Mouse (Mus musculus) liver, embryonic 11.5 days (tissue): Measurements from ENCODE around the gene Fryl. TPM values are rescaled to one million over a fixed set of nuclear protein-coding genes. Genes with fewer than 3 reads are reported as not detected.
A peak's percentile ranks its signal among the peaks of the same experiment; 100 is the strongest.

Experiments
- ATAC-seq: fragments of 200-750 bp; cut with Nextera tagmentation; replicated peaks from 2 replicates; pipeline ENCODE4 v1.8.0; 2017; ENCODE audit warnings: moderate number of reproducible peaks, mild to moderate bottlenecking, moderate TSS enrichment, moderate library complexity; ENCODE audit not compliant: low FRiP score
- DNase-seq: peaks from one replicate; pipeline ENCODE4 v3.0.0-alpha.2; 2017; ENCODE audit warnings: low spot score
- H3K27ac ChIP-seq: fragments of 300-500 bp; sonication (generic); 2 replicates; pipeline ENCODE4 v1.5.1; 2014; ENCODE audit warnings: mild to moderate bottlenecking, low read depth, low read length, control low read depth
- H3K27me3 ChIP-seq: fragments of 300-500 bp; sonication (generic); replicated peaks from 2 replicates; pipeline ENCODE4 v1.6.1; 2014; ENCODE audit warnings: low read length, mixed read lengths; ENCODE audit not compliant: control insufficient read depth, insufficient read depth
- H3K36me3 ChIP-seq: fragments of 300-500 bp; sonication (generic); 2 replicates; pipeline ENCODE4 v1.6.1; 2014; ENCODE audit warnings: mild to moderate bottlenecking, low read length, moderate library complexity, mixed read lengths; ENCODE audit not compliant: control insufficient read depth, insufficient read depth
- H3K4me1 ChIP-seq: fragments of 300-500 bp; sonication (generic); replicated peaks from 2 replicates; pipeline ENCODE4 v1.6.1; 2014; ENCODE audit warnings: low read length, mixed read lengths; ENCODE audit not compliant: control insufficient read depth, insufficient read depth
- H3K4me2 ChIP-seq: fragments of 300-500 bp; sonication (generic); 2 replicates; pipeline ENCODE4 v1.6.1; 2014; ENCODE audit warnings: mild to moderate bottlenecking, control low read depth, moderate library complexity
- H3K4me3 ChIP-seq: fragments of 300-500 bp; sonication (generic); 2 replicates; pipeline ENCODE4 v1.5.1; 2014; ENCODE audit warnings: low read depth, low read length, control low read depth
- H3K9ac ChIP-seq: fragments of 300-500 bp; sonication (generic); 2 replicates; pipeline ENCODE4 v1.6.1; 2014; ENCODE audit warnings: low read depth, low read length, control low read depth
- H3K9me3 ChIP-seq: fragments of 300-500 bp; sonication (generic); 2 replicates; pipeline ENCODE4 v1.6.1; 2016; ENCODE audit warnings: low read length, inconsistent platforms, mixed read lengths; ENCODE audit not compliant: control insufficient read depth
- WGBS: fragments of 180-500 bp; shearing (Covaris S2); extraction: QIAGEN DNeasy Blood & Tissue Kit; methylation state at CpG from one replicate; pipeline ENCODE4 v1.1.7; 2014; 5-methylcytosine and 5-hydroxymethylcytosine counted together
- polyA plus RNA-seq: library from polyadenylated mRNA; unstranded; fragments of >200 nt; fragmentation: Nextera tagmentation; extraction: Ambion mirVana; gene quantifications from 2 replicates; pipeline ENCODE4 v1.2.1, GENCODE M21; 2014

The Fryl gene
- polyA plus RNA-seq, 1 experiment from 2014 or later = 39.7 TPM

- Histone ChIP-seq H3K4me3 (no peak overlapping the region), H3K27ac (no peak overlapping the region), H3K4me1 (peaks cover 14% of the 10 kb centered on the region), H3K4me2 (no peak overlapping the region), H3K36me3 (no peaks in the 10 kb centered on the region; the same call in 1 of the 2 replicates), H3K9me3 (no peaks in the 10 kb centered on the region), H3K27me3 (no peaks in the 10 kb centered on the region), H3K9ac (no peak overlapping the region)
- WGBS = 62% methylated on average over 16 of the region's 16 CpGs
- no peak for DNase-seq
- peak; percentile 47; the same call in 1 of the 2 replicates for ATAC-seq
Observed at GRCm38 (mm10) chr5:73200387-73201384, 55.7 kb downstream of the Fryl start.

GRCm38 (mm10) chr5:73199586-73199985 lies 56.8 kb downstream of the Fryl start:
- DNase-seq (no peak), ATAC-seq (no peak)
- no peak overlapping the region for H3K4me2 ChIP-seq
- H3K4me3 ChIP-seq = no peak overlapping the region
- 84% methylated on average over 2 of the region's 2 CpGs for WGBS
- H3K27me3 ChIP-seq = no peaks in the 10 kb centered on the region
- no peaks in the 10 kb centered on the region; the same call in 1 of the 2 replicates for H3K36me3 ChIP-seq
- no peak overlapping the region for H3K9ac ChIP-seq
- peaks cover 16% of the 10 kb centered on the region for H3K4me1 ChIP-seq
- H3K9me3 ChIP-seq = no peaks in the 10 kb centered on the region
- no peak overlapping the region for H3K27ac ChIP-seq

- H3K4me3 ChIP-seq = no peak overlapping the region
- no peaks in the 10 kb centered on the region for H3K27me3 ChIP-seq
- H3K27ac ChIP-seq = no peak overlapping the region
- 95% methylated on average over 5 of the region's 5 CpGs for WGBS
- no peaks in the 10 kb centered on the region; the same call in 1 of the 2 replicates for H3K36me3 ChIP-seq
- peaks cover 25% of the 10 kb centered on the region for H3K4me1 ChIP-seq
- no peaks in the 10 kb centered on the region for H3K9me3 ChIP-seq
- no peak overlapping the region for H3K9ac ChIP-seq
- DNase-seq (no peak), ATAC-seq (no peak)
- H3K4me2 ChIP-seq = no peak overlapping the region
Observed at GRCm38 (mm10) chr5:73198690-73199089, 57.7 kb downstream of the Fryl start.

- Histone ChIP-seq H3K9ac (no peak overlapping the region), H3K36me3 (peaks cover 2% of the 10 kb centered on the region; the same call in 1 of the 2 replicates), H3K4me3 (no peak overlapping the region), H3K27me3 (no peaks in the 10 kb centered on the region), H3K9me3 (no peaks in the 10 kb centered on the region), H3K4me2 (no peak overlapping the region), H3K4me1 (peaks cover 34% of the 10 kb centered on the region), H3K27ac (no peak overlapping the region)
- 72% methylated on average over 7 of the region's 7 CpGs for WGBS
- ATAC-seq = no peak
- no peak for DNase-seq
Observed at GRCm38 (mm10) chr5:73197796-73198195, 58.6 kb downstream of the Fryl start.

GRCm38 (mm10) chr5:73194740-73195139 lies 61.7 kb downstream of the Fryl start:
- Histone ChIP-seq H3K4me3 (no peak overlapping the region), H3K36me3 (peaks cover 2% of the 10 kb centered on the region; the same call in 1 of the 2 replicates), H3K9me3 (no peaks in the 10 kb centered on the region), H3K4me1 (peaks cover 33% of the 10 kb centered on the region), H3K9ac (no peak overlapping the region), H3K27ac (peak overlapping the region; percentile 92; the same call in 1 of the 2 replicates), H3K4me2 (no peak overlapping the region), H3K27me3 (no peaks in the 10 kb centered on the region)
- ATAC-seq (no peak), DNase-seq (no peak)
- WGBS = 91% methylated on average over 14 of the region's 14 CpGs

- peaks cover 38% of the 10 kb centered on the region for H3K4me1 ChIP-seq
Observed at GRCm38 (mm10) chr5:73194083-73194570, 62.3 kb downstream of the Fryl start.

GRCm38 (mm10) chr5:73193627-73194026 lies 62.8 kb downstream of the Fryl start:
- Histone ChIP-seq H3K4me2 (peak overlapping the region; percentile 70), H3K27ac (peak overlapping the region; percentile 92), H3K4me1 (peaks cover 43% of the 10 kb centered on the region), H3K27me3 (no peaks in the 10 kb centered on the region), H3K9me3 (no peaks in the 10 kb centered on the region), H3K4me3 (peak overlapping the region; percentile 24; the same call in 1 of the 2 replicates), H3K9ac (peak overlapping the region; percentile 58), H3K36me3 (peaks cover 2% of the 10 kb centered on the region; the same call in 1 of the 2 replicates)
- 14% methylated on average over 10 of the region's 10 CpGs for WGBS
- peak; percentile 78 for ATAC-seq
- DNase-seq = no peak

More at GRCm38 (mm10) chr5:73194083-73194570, 62.3 kb downstream of the Fryl start:
- H3K27ac ChIP-seq = peak overlapping the region; percentile 92
- peak overlapping the region; percentile 58 for H3K9ac ChIP-seq
- H3K36me3 ChIP-seq = peaks cover 2% of the 10 kb centered on the region; the same call in 1 of the 2 replicates
- H3K4me3 ChIP-seq = peak overlapping the region; percentile 24; the same call in 1 of the 2 replicates
- WGBS = 27% methylated on average over 8 of the region's 8 CpGs
- H3K9me3 ChIP-seq = no peaks in the 10 kb centered on the region
- peak; percentile 46 for DNase-seq
- peak; percentile 48; the same call in 1 of the 2 replicates for ATAC-seq
- H3K27me3 ChIP-seq = no peaks in the 10 kb centered on the region
- peak overlapping the region; percentile 70 for H3K4me2 ChIP-seq

- Histone ChIP-seq H3K4me2 (peak overlapping the region; percentile 70), H3K9me3 (no peaks in the 10 kb centered on the region), H3K27ac (peak overlapping the region; percentile 92), H3K4me3 (no peak overlapping the region), H3K36me3 (0 out of 2 replicates have a peak, but pooled peaks cover 2% of the 10 kb centered on the region), H3K9ac (peak overlapping the region; percentile 58), H3K4me1 (peaks cover 49% of the 10 kb centered on the region), H3K27me3 (no peaks in the 10 kb centered on the region)
- no peak for DNase-seq
- 80% methylated on average over 13 of the region's 13 CpGs for WGBS
- ATAC-seq = no peak
Observed at GRCm38 (mm10) chr5:73192870-73193576, 63.4 kb downstream of the Fryl start.
